Mouse (Mus musculus) kidney, adult 11 months (tissue): Measurements from ENCODE around the gene Trrap.

Source experiments
- DNase-seq: peaks from one replicate; pipeline ENCODE4 v3.0.0; 2022

The Trrap gene

DNA sequence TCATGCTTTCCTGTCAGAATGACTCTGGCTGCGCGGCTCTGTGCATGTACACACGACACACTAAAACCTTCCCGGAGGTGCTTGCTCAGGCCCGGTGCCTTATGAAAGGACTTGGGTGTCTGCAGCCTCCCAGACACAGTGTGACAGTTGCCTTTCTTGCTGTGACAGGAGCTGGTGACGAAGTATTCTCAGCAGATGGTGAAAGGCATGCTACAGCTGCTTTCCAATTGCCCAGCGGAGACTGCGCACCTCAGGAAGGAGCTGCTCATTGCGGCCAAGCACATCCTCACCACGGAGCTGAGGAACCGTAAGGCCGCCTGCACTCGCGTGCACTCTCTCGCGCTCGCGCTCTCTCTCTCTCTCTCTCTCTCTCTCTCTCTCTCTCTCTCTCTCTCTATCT, 18.9 kb downstream of the Trrap start:
- DNase-seq = no peak

DNA sequence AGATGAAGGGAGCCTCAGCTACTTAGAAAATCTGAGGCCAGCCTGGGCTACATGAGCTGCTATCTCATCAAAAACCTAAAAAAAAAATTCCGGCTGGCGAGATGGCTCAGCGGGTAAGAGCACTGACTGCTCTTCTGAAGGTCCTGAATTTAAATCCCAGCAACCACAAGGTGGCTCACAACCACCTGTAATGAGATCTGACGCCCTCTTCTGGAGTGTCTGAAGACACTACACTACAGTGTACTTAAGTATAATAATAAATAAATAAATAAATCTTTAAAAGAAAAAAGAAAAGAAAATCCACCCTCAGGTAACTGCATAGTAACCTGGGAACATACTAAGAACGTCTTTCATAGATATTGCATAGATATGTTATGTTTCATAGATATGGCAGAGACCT, 25.8 kb downstream of the Trrap start:
- no peak for DNase-seq

DNA sequence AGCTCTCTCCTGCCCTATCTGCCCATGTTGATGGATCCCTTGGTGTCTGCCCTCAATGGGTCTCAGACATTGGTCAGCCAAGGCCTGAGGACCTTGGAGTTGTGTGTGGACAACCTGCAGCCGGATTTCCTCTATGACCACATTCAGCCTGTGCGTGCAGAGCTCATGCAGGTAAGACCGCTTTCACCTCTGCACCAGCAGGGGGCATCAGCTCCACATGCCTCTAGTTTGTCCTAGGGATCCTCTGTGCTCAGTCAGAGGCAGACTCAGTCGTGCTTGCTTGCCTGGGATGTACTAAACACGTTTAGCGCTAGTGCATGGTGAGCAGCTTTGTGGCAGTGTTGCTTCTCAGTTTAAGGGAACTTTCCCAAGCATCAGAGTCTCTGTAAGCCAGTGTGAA, 27.2 kb downstream of the Trrap start:
- no peak for DNase-seq

DNA sequence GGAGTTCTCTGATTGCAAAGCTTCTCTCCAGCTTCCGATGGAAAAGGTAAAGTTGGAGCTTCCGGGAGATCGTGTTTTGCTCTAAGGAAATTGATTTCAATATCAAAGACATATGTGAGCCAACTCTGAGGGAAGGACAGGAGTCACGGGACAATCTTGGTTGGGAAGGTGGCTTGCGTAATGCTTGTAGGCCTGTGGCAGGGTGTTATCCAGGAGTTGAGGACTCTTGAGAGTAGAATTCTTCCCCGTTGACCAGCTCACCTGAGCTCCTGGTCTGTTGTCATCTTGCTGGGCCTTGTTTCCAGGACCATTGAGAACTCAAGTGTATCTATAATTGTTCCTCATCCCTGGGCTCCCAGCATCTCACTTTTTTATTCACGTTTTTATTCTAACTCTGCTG, 29.6 kb downstream of the Trrap start:
- no peak for DNase-seq

DNA sequence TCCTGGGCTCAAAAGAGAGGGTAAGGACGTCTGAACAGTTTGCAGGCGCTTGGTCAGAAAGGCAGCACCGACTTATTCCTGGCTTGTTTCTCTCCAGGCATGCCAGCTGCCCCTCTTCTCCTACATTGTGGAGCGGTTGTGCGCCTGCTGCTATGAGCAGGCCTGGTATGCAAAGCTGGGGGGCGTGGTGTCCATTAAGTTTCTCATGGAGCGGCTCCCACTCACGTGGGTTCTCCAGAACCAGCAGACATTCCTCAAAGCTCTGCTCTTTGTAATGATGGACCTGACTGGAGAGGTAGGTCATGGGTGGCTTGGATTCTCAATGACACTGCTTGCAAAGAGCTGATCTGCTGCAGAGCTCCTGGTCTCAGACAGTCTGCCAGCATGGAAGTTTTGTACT, 35.5 kb downstream of the Trrap start:
- DNase-seq = no peak

DNA sequence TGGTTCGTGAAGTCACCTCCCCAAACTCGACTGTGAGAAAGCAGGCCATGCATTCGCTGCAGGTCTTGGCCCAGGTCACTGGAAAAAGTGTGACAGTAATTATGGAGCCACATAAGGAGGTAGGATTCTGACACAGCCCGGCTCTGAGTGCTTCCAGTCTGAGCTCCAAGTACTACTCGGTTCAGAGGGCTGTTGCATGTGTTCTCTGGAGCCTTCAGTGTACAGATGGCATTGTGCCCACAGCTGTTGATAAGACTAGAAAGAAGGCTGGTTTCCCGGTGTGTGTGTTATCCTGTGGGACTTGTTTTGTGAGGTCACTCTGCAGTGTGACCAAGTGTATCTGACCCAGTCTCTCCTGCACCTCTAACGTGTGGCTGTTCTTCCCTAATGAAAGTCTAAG, 36.6 kb downstream of the Trrap start:
- no peak for DNase-seq

DNA sequence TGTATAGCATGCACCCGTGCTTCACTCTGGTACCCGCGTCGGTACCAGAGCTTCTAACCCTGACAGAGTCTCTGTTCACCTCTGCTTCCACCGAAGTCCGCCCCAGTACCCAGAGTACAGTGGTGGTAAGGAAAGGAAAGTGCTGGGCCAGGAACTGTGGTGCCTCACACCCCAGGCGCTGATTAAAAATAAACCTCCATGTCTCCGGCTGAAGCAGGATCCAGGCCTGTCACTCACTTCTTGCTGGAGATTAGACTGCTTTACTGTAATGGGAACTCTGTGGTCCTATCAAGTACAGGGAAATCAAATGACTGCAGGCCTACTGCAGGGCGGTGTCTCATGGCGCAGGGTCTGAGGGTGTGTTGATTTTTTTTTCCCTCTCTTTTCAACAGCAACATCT, 39.4 kb downstream of the Trrap start:
- DNase-seq = no peak

DNA sequence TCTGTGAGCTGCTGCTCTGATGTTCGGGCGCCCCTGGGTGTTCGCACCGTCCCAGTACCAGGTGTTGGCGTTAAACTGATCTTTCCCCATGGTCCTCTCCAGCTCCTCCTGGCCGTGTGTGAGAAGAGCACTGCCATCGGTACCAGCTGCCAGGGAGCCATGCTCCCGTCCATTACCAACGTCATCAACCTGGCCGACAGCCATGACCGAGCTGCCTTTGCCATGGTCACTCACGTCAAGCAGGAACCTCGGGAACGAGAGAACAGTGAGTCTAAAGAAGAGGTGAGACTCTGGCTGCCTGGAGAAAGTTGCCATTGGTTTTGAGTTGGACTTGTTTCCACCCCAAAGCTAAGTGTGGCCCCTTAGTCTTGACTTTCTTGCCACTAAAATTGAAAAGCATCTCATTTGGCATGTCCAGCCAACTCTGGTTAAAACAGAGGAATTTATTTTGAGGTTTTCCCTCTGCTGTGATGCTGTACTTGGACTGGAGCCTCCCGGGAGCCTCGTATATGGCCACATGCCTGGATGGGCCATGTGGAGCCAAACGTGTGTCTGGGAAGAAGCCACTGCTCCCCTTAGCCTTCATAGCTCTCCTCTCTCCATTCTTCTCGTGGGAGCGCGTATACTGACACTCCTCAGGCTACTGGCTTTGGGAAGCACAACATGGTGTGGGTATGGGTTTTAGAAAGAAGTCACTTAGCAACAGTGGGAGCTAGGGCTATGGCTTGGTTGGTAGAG, 61.0 kb downstream of the Trrap start:
- DNase-seq = no peak

DNA sequence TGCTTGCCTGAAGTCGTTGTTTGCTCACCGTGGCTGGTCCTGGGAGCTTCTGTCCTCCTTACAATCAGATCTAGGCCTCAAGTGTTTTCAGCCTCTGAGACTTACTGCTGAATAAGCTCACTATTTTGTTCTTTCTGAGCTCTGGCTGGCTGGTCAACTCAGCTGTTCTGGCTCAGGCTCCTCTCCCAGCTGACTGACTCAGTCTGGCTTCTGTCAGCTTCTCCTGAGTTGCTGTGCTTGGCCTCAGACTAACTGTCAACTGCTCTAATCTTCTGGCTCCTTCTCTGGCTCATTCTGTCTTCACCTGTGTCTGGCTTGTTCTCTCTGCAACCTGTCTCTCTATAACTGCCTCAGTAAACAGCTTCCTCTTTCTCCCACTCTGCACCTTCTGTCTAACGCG, 62.1 kb downstream of the Trrap start:
- DNase-seq = no peak

DNA sequence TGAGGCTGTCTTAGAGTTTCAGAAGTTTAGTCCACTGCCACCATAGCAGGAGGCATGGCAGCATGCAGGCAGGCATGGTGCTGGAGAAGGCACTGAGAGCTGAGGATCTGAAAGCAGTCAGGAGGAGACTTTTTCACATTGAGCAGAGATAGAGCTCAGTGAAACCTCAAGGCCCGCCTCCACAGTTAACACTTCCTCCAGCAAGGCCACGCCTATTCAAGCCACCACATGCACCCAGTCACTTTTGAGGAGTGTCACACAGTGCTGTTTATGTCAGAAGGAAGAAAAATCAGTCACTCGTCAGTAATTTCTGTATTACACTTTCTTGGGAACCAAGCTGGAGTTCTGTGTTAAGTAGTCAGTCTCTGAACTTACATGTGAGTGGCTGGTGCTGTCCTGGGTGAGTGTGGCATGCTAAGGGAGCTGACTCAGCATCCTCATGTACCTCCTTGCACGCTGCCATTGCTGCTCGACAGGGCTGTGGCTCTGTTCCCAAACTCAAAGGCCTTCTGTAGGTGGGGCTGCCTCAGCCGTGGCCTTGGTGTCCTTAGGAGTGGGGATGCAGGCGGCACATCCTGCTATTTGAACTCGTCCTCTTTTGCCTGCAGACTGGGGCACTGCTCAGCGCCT, 64.4 kb downstream of the Trrap start:
- no peak for DNase-seq

DNA sequence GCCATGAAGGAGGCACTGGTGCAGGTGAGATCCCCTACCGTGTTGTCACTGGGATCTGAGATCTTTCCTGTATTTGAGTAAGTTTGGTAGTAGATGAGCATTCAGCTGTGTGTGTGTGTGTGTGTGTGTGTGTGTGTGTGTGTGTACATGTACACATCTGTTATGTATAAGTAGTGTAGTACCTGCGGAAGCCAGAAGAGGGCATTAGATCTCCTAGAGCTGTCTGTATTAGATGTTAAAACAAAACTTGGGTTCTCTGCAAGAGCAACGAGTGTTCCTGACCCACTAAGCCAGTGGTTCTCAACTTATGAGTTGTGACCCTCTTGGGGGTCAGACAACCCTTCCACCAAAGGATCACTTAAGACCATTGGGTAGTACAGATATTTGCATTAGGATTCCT, 68.6 kb downstream of the Trrap start:
- DNase-seq = no peak

DNA sequence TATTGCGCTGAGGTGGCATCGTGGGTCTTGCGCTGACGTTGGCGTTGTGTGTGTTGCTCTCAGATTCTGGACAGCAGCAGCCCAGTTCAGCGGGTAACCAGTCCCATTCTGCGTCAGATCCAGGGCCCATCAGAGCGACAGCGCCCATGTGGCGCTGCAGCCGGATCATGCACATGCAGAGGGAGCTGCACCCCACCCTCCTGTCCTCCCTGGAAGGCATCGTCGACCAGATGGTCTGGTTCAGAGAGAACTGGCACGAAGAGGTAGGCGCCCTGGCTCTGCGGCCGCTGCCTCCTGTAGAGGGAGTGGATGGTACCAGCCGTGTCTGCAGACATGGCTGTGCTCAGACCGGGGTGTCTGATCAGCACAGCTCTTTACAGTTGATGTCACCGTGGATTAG, 77.8 kb downstream of the Trrap start:
- no peak for DNase-seq

DNA sequence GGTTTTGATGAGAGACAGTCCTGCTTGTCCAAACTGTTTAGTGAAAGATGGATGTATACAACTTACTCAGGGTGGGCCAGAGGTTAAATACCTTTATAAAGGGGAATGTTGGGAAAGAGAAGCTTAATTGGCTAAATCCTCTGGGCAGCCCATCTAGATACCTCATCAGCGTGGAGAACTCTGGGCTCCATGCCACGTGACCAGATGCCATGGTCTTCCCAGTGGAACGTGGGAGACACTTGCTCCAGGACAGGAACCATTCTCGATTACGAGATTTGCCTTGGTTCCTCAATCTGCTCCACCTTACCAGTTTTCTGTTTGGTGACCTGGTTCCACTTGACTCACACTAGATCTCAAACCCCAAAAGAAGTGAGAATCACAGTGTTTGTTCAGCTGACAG, 81.2 kb downstream of the Trrap start:
- DNase-seq = no peak

DNA sequence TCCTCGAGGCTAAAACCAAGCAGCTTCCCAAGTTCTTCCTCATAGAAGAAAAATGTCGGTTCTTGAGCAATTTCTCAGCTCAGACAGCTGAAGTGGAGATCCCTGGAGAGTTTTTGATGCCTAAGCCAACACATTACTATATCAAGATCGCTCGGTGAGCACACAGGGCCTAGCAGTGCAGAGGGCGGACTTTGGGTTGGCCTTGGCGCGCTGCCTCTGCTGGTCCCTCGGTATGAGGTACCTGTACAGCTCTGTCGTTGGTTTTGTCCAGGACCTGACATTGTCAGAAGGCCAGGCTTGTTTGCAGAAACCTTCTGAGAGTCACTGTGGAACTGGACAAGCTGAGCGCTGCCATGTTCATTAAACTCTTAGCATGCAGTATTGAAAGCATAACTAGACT, 82.4 kb downstream of the Trrap start:
- DNase-seq = no peak

DNA sequence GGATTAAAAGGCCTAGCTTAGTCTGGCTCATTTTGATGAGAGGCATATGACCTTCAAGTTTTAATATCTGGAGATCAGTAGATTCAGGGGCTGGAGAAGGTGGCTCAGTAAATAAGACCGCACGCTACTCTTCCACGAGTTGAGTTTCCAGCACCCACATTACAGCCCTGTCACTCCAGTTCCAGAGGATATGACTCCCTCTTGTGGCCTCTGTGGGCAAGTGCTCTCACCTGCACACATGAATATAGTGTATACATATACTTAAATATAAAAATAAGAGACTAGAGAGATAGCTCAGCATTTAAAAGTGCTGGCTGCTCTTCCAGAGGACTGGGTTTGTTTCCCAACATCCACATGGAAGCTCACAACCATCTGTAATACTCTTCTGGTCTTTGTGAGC, 84.3 kb downstream of the Trrap start:
- DNase-seq = no peak

DNA sequence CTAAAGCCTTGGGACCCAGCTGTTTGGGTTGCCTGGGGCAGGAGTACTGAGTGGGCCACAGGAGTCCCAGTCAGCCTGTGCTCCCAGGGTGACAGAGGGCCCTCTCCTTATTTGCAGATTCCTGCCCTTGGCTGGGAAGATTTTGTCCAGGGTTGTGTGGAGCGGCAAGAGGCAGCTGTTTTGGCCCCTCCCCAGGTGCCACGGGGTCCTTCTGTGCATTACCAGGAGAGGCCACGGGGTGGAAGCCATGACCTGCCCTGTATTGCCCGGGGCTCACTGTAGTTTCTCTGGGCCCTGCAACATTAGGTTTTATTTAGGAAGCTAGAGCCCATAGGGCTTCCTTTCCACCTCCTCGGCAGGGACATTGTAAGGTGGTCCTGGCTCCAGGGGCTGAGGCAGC, 86.4 kb downstream of the Trrap start:
- no peak for DNase-seq

DNA sequence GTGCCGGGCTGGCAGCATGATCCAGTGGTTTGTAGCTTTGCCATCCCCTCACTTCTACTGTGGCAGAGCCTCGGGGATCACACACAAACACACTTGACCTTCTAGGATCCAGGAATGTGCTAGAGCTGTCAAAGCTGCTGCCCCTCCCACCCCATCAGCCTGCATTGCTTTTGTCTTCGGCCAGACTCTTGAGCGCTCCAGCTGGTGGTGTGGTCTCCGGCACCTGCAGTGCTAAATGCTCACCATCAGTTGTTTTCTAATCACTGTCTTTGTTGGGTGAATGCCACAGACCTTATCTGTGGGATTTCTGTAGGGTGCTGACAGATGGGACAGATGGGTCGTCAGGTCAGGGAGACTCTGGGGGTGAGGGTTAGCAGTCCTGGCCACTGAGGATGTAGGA, 88.4 kb downstream of the Trrap start:
- DNase-seq = no peak

DNA sequence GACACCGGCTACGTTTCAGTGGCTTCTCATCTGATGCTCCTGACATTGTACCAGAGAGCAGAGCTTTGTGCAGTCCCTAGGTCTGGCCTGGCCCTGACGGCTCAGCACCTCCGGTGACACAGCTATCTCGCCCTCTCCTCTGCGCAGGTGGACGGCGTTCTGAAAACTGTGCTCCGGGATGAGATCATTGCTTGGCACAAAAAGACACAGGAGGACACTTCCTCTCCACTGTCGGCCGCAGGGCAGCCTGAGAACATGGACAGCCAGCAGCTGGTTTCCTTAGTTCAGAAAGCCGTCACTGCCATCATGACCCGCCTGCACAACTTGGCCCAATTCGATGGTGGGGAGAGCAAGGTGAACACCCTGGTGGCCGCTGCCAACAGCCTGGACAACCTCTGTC, 91.0 kb downstream of the Trrap start:
- no peak for DNase-seq

DNA sequence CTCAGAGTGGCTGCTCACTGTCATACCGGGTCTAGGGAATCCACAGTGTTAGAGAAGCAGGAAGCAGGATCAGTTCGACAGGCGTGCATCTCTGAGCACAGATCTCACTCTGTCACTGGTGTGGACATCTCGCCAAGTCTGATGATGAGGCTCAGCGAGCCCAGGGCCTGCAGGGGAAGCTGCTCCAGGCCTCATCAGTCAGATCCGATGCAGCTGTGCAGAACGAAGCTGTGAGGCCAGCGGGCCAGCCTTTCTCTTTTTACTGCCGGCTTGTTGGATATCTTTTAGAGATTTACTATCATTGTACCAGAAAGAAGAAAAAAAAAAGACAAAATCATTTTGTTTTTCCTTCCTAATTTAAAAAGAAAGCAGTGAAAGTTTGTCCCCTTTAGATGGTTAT, 91.8 kb downstream of the Trrap start:
- DNase-seq = no peak

DNA sequence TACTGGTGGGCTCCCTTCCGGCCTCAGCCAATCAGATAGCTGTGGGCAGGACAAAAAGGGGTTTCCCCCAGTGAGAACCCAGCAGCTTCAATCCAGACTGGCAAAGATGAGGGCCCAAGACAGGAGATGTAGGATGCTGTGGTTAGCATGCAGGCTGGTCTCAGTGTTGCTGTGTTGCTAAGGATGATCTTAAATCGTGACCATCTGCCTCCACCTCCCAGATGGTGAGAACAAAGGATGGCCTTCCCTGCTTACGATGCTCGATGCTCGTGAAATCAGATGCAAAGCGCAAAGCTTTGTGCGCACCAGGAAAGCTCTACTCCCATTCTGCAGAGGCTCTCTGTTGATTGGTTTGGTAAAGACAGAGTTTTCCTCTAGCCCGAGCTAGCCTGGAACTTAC, 93.4 kb downstream of the Trrap start:
- no peak for DNase-seq

DNA sequence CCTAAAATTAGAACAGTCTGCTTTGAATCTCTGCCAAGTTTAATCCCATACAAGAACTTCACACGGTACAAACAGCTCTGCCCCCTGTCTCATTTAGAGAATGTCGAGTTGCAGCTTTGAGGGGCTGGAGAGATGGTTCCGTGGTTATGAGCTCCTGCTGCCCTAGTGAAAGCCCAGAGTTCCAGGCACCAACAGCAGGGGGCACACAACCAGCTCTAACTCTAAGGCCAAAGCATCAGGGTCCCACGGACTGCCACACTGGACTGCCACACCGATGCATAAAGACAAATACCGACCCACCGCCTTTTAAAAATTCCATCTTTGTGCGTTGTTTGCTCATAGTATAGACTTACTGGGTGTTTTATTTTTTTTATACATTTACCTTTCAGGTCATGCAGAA, 99.4 kb downstream of the Trrap start:
- no peak for DNase-seq

DNA sequence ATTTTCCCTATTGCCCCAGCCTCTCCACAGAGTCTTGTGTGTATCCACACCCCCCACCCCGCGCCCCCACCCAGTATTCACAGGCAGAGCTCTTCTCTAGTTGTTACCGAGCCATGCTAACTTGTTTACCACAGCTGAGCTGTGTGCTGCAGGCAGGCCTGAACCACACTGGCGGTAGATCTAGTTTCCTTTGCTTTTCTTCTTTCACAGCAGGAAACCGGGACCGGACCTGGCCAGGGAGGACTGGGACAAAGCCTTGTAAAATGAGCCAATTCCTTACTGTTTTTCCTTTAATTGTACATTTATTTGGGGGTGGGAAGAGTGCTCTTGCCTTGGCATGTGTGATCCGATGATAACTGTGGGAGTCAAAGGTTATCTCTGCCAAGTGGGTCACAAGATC, 101.9 kb downstream of the Trrap start:
- no peak for DNase-seq

DNA sequence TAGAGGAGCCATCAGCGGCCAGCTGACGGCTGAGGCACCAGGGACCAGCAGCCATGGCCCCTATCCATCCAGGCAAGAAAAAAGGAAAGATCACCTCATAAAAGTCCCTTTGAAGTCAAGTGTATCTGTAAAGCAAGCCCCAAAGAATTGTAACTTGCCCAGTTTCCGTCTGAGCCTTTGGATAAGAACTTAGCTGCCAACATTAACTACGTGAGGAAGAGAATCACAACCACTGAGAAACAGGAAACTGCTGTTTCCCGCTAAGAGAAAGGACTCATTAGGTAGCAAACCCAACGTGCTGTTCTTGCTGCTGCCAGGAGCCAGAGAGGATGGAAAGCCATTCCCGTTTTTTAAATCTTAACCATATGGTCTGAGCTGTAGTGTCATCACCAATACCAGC, 103.2 kb downstream of the Trrap start:
- no peak for DNase-seq

DNA sequence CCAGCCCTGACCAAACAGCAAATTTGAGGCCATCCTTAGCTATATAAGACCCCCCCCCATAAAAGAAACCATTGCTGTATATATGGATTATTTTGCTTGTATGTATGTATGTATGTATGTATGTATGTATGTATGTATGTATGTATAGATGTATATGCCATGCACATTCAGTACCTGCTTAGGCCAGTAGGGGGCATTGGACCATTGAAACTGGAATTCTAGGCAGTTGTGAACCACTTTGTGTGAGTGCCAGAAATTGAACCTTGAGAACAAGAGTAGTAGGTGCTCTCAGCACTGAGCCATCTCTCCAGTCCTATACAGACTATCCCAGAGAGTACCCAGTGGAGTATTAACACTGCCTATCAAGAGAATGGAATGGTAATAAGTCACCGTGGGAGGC, 104.2 kb downstream of the Trrap start:
- DNase-seq = no peak

DNA sequence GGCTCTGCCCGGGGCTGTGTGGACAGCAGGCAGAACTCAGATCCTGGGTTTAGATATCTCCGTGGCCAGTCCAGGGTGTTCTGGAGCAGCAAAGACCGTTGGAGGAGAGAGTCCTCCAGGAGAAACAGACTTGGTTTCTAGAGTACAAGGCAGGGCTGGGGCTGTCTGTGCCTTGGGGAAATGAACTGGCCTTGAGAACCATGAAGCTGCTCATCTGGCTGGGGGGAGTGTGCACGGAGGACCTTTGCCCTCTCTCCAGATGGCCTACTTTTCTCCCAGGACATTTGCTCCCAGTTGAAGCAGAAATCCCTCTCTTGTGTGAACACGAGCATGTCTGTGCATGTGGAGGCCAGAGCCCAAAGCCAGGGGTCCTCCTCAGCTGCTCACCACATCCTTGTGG, 104.8 kb downstream of the Trrap start:
- DNase-seq = no peak
